Mouse (Mus musculus) heart, embryonic 12.5 days (tissue): ENCODE data around the gene Med28. TPM values are rescaled to one million over a fixed set of nuclear protein-coding genes. Genes with fewer than 3 reads are reported as not detected.

Source experiments
- ATAC-seq: fragments of 200-750 bp; cut with Nextera tagmentation; 2 replicates; pipeline ENCODE4 v1.8.0; 2017; ENCODE audit warnings: moderate TSS enrichment, moderate library complexity; ENCODE audit not compliant: insufficient number of reproducible peaks, low FRiP score
- H3K27ac ChIP-seq: fragments of 300-500 bp; sonication (generic); 2 replicates; pipeline ENCODE4 v1.5.1; 2016; ENCODE audit warnings: mild to moderate bottlenecking, moderate library complexity; ENCODE audit not compliant: poor library complexity, severe bottlenecking
- H3K27me3 ChIP-seq: fragments of 300-500 bp; sonication (generic); replicated peaks from 2 replicates; pipeline ENCODE4 v1.6.1; 2016; ENCODE audit warnings: mild to moderate bottlenecking, moderate library complexity
- H3K36me3 ChIP-seq: fragments of 300-500 bp; sonication (generic); 2 replicates; pipeline ENCODE4 v1.6.1; 2016; ENCODE audit warnings: mild to moderate bottlenecking, moderate library complexity
- H3K4me1 ChIP-seq: fragments of 300-500 bp; sonication (generic); replicated peaks from 2 replicates; pipeline ENCODE4 v1.6.1; 2016; ENCODE audit warnings: mild to moderate bottlenecking
- H3K4me2 ChIP-seq: fragments of 300-500 bp; sonication (generic); 2 replicates; pipeline ENCODE4 v1.6.1; 2016; ENCODE audit warnings: mild to moderate bottlenecking, moderate library complexity
- H3K4me3 ChIP-seq: fragments of 300-500 bp; sonication (generic); 2 replicates; pipeline ENCODE4 v1.5.1; 2016; ENCODE audit warnings: mild to moderate bottlenecking
- H3K9ac ChIP-seq: fragments of 300-500 bp; sonication (generic); 2 replicates; pipeline ENCODE4 v1.6.1; 2016; ENCODE audit warnings: mild to moderate bottlenecking, moderate library complexity
- H3K9me3 ChIP-seq: fragments of 300-500 bp; sonication (generic); replicated peaks from 2 replicates; pipeline ENCODE4 v1.6.1; 2016; ENCODE audit warnings: mild to moderate bottlenecking, moderate library complexity
- WGBS: fragments of 180-500 bp; shearing (Covaris S2); methylation state at CpG from one replicate; pipeline ENCODE4 v1.1.7; 2016; 5-methylcytosine and 5-hydroxymethylcytosine counted together
- polyA plus RNA-seq: library from polyadenylated mRNA; unstranded; fragments of >200 nt; fragmentation: Nextera tagmentation; extraction: Ambion mirVana; gene quantifications from 2 replicates; pipeline ENCODE4 v1.2.1, GENCODE M21; 2016

The Med28 gene
- polyA plus RNA-seq = 183 TPM in 2 replicates

DNA sequence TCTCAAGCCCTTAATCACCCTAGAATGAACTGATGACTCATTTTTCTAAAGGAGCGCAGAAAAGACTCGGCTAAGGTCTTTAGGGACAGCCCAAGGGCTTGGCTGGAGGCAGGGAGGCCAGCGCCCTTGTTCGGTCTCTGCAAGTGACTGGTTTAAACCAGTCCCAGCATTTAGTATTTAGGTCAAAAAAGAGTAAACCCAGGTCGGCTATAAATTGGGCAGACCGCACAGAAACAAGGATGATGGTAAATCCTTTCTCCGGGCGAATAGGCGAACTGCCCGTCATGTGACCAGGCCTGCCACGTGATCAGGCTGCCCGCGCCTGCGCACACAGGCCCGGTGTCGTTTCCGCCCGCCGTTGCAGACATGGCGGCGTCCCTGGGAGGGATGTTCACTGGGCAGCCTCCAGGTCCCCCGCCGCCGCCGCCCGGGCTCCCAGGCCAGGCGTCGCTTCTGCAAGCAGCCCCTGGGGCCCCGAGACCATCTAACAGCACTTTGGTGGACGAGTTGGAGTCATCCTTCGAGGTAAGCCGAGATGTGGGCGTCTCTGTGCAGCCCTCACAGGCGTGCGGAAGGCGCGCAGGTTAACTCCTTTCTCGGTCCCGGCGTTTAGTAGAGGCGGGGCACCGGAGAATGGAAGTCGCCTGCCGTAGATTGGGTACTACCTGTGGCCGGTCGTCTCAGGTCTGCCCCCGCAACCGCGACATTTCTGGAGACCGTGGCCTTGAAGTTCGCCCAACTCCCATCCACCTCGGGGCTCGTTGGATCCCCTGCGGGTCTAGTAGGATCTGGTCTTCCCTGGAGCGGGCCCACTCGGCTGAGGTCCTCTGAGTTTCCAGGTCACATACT lies at the start of gene Med28:
Gene Med28 (plus strand): TSS at position 270 of the 849 bp plus-strand sequence.
- Histone ChIP-seq H3K9me3 (no peaks in the 10 kb centered on the region), H3K27ac (peak within 1 kb of the TSS; percentile 15; the same call in 1 of the 2 replicates), H3K4me2 (peak within 1 kb of the TSS; percentile 89), H3K4me1 (peaks cover 14% of the 10 kb centered on the region), H3K36me3 (peaks cover 20% of the 10 kb centered on the region), H3K4me3 (peak within 1 kb of the TSS; percentile 83), H3K9ac (peak within 1 kb of the TSS; percentile 90), H3K27me3 (no peaks in the 10 kb centered on the region)
- WGBS = 2% methylated on average over 56 of the region's 56 CpGs
- peak; percentile 98 for ATAC-seq

DNA sequence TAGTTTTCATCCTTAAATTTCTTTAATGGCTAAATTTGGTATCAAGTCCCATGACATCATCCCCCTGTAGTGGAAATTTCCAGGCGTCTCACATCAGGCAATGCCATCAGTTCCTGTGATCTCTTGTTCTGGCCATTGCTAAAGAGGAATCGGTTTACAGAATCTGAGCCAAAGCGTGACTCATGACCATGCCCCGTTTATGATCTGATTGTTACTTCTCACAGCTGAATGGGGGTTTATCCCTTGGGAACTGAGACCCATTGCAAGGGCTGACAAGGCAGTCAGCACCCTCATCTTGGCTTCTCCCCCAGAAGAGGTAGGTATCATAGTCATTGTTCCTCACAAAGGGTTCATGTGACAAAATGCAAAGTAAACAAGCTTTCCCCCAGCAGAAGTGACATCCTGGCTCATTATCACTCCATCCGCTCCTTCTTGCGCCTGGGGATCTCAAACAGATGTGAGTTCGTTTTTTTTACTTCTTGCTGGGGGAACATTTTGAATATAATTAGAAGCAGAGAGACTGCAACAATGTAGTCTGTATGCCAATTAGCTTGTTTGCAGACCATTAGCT lies 47.1 kb upstream of the Med28 start:
- Histone ChIP-seq H3K36me3 (no peaks in the 10 kb centered on the region), H3K4me1 (no peaks in the 10 kb centered on the region), H3K9me3 (no peaks in the 10 kb centered on the region), H3K9ac (no peak overlapping the region), H3K27ac (no peak overlapping the region), H3K27me3 (peaks cover 14% of the 10 kb centered on the region), H3K4me2 (no peak overlapping the region), H3K4me3 (no peak overlapping the region)
- no peak for ATAC-seq
- WGBS = 27% methylated on average over 7 of the region's 7 CpGs

GRCm38 (mm10) chr5:45473521-45473920 lies 46.5 kb upstream of the Med28 start:
- Histone ChIP-seq H3K9ac (no peak overlapping the region), H3K36me3 (no peaks in the 10 kb centered on the region), H3K9me3 (no peaks in the 10 kb centered on the region), H3K4me3 (no peak overlapping the region), H3K4me1 (no peaks in the 10 kb centered on the region), H3K4me2 (no peak overlapping the region), H3K27me3 (peaks cover 14% of the 10 kb centered on the region), H3K27ac (no peak overlapping the region)
- WGBS = 93% methylated on average over 1 of the region's 1 CpGs
- no peak for ATAC-seq

- H3K9me3 ChIP-seq = no peaks in the 10 kb centered on the region
- no peak overlapping the region for H3K27ac ChIP-seq
- 24% methylated on average over 6 of the region's 6 CpGs for WGBS
- peaks cover 14% of the 10 kb centered on the region for H3K27me3 ChIP-seq
- H3K4me1 ChIP-seq = no peaks in the 10 kb centered on the region
- no peak overlapping the region for H3K9ac ChIP-seq
- H3K36me3 ChIP-seq = no peaks in the 10 kb centered on the region
- H3K4me2 ChIP-seq = no peak overlapping the region
- ATAC-seq = no peak
- no peak overlapping the region for H3K4me3 ChIP-seq
Observed at GRCm38 (mm10) chr5:45474215-45474614, 45.8 kb upstream of the Med28 start.

DNA sequence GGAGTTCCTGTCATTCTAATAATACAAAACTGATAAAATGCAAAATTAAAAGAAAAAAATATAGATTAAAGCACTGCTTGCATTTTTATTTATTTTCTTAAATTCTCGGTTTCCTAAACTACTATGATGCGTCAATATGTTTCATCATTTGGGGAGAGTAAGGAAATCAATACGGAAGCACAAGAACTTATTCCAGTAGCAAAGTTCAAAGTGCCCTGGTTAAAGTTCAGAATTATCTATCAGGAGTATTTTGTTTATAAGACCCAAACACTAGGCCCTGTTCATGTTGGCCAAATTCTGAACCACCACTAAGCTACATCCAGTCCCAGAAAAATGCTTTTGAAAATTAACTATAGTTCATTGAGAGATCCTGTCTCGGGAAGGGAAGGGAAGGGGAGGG lies 45.3 kb upstream of the Med28 start:
- H3K4me1 ChIP-seq = no peaks in the 10 kb centered on the region
- H3K4me3 ChIP-seq = no peak overlapping the region
- H3K9ac ChIP-seq = no peak overlapping the region
- no peaks in the 10 kb centered on the region for H3K9me3 ChIP-seq
- WGBS = 61% methylated on average over 3 of the region's 4 CpGs
- no peak overlapping the region for H3K4me2 ChIP-seq
- no peak overlapping the region for H3K27ac ChIP-seq
- peaks cover 15% of the 10 kb centered on the region for H3K27me3 ChIP-seq
- no peak for ATAC-seq
- no peaks in the 10 kb centered on the region for H3K36me3 ChIP-seq

DNA sequence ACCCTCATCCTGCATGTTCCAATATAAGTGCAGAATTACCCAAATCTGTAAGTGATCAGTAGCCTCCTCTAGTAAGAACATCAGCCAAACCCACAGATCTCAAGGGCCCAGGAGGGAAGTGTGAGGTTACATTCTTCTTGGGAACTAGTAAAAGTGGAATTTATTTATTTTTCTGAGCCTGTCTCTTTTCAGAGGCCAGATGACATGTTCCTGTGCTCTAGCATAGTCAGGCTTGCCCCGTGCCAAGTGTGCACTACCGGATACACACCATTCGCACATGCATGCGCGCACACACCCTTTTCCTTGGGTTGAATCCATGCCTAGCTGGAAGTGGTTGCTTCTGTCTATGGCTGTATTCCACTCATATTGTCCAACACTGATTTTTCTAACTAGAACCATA lies 44.3 kb upstream of the Med28 start:
- H3K27ac ChIP-seq = no peak overlapping the region
- H3K27me3 ChIP-seq = peaks cover 25% of the 10 kb centered on the region
- no peaks in the 10 kb centered on the region for H3K36me3 ChIP-seq
- H3K9me3 ChIP-seq = no peaks in the 10 kb centered on the region
- no peaks in the 10 kb centered on the region for H3K4me1 ChIP-seq
- 81% methylated on average over 5 of the region's 5 CpGs for WGBS
- H3K9ac ChIP-seq = no peak overlapping the region
- no peak overlapping the region for H3K4me2 ChIP-seq
- no peak overlapping the region for H3K4me3 ChIP-seq
- no peak for ATAC-seq

DNA sequence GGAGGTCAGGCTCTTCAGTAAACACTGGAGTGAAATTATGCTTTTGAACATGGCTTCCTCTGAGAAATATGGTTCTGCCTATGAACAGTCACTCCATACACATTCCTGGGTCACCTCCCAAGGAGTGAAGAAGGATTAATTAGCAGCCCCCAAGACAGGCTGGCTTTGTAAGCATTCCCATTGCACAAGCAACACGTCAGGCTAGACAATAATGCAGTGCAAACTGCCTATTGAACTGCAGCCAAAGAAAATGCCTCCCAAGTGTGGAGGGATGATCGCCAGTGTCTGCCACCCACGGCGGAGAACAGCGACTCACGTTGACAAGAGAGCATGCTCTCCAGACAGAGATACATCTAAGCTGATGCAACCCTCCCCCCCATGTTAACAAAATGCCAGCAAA lies 43.7 kb upstream of the Med28 start:
- H3K4me3 ChIP-seq = no peak overlapping the region
- H3K36me3 ChIP-seq = no peaks in the 10 kb centered on the region
- no peaks in the 10 kb centered on the region for H3K9me3 ChIP-seq
- no peak overlapping the region for H3K4me2 ChIP-seq
- no peak overlapping the region for H3K9ac ChIP-seq
- no peaks in the 10 kb centered on the region for H3K4me1 ChIP-seq
- 39% methylated on average over 6 of the region's 6 CpGs for WGBS
- no peak for ATAC-seq
- no peak overlapping the region for H3K27ac ChIP-seq
- peaks cover 25% of the 10 kb centered on the region for H3K27me3 ChIP-seq

GRCm38 (mm10) chr5:45477601-45478000 lies 42.4 kb upstream of the Med28 start:
- no peak overlapping the region for H3K27ac ChIP-seq
- no peak for ATAC-seq
- no peaks in the 10 kb centered on the region for H3K9me3 ChIP-seq
- no peaks in the 10 kb centered on the region for H3K36me3 ChIP-seq
- H3K27me3 ChIP-seq = peaks cover 25% of the 10 kb centered on the region
- H3K4me3 ChIP-seq = no peak overlapping the region
- 81% methylated on average over 7 of the region's 7 CpGs for WGBS
- H3K9ac ChIP-seq = no peak overlapping the region
- no peak overlapping the region for H3K4me2 ChIP-seq
- no peaks in the 10 kb centered on the region for H3K4me1 ChIP-seq

- 80% methylated on average over 1 of the region's 1 CpGs for WGBS
- Histone ChIP-seq H3K36me3 (no peaks in the 10 kb centered on the region), H3K9me3 (no peaks in the 10 kb centered on the region), H3K4me2 (no peak overlapping the region), H3K27ac (no peak overlapping the region), H3K4me1 (no peaks in the 10 kb centered on the region), H3K4me3 (no peak overlapping the region), H3K9ac (no peak overlapping the region), H3K27me3 (peaks cover 25% of the 10 kb centered on the region)
- no peak for ATAC-seq
Observed at GRCm38 (mm10) chr5:45480066-45480465, 40.0 kb upstream of the Med28 start.

DNA sequence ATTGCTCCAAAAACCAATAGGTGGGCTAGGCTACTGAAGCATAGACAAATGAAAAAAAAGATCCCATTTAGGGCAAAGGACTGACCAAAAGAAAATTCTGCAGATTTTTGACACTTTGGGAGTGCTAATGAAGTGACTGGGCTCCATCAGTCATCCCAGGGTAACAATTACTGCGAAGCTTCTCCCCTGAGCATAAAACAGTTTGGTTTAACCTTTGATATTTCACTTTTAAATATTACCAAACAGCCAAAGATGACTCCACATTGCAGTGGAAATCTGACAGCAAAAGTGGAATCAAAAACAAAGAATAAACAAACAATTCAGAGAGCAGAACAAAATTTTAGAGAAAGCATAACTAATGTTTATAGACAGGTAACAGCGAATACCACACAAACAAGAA lies 38.9 kb upstream of the Med28 start:
- Histone ChIP-seq H3K36me3 (no peaks in the 10 kb centered on the region), H3K9ac (no peak overlapping the region), H3K27ac (no peak overlapping the region), H3K9me3 (no peaks in the 10 kb centered on the region), H3K4me3 (no peak overlapping the region), H3K4me2 (no peak overlapping the region), H3K27me3 (peaks cover 21% of the 10 kb centered on the region), H3K4me1 (no peaks in the 10 kb centered on the region)
- ATAC-seq = no peak
- WGBS = 82% methylated on average over 2 of the region's 2 CpGs

DNA sequence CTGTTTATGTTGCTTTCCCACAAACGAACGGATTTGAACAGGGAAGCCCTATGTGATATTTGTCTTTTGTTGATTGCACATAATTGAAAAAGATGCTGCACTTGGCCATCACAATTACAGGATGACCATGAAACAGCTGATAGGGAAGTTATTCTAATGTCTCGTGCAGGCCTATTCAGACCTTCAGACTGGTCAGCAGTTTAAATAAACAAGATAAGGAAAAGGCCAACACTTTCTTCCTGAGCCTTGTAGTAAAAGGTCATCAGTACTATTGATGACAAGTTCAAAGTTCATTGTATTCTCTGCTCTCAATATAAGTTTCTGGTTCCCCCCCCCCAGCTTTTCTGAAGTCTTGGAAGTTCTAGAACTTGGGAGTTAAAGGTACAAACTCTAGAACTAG lies 37.4 kb upstream of the Med28 start:
- peaks cover 23% of the 10 kb centered on the region for H3K27me3 ChIP-seq
- 44% methylated on average over 3 of the region's 3 CpGs for WGBS
- H3K4me2 ChIP-seq = no peak overlapping the region
- no peak overlapping the region for H3K9ac ChIP-seq
- no peaks in the 10 kb centered on the region for H3K36me3 ChIP-seq
- no peaks in the 10 kb centered on the region for H3K9me3 ChIP-seq
- no peaks in the 10 kb centered on the region for H3K4me1 ChIP-seq
- ATAC-seq = no peak
- H3K4me3 ChIP-seq = no peak overlapping the region
- H3K27ac ChIP-seq = no peak overlapping the region
